Mouse (Mus musculus): ENCODE measurements around the gene Tspan9. TPM values are rescaled to one million over a fixed set of nuclear protein-coding genes. Genes with fewer than 3 reads are reported as not detected.

The Tspan9 gene
- polyA plus RNA-seq, 1 experiment from 2014 or later = 25.8 TPM

DNA sequence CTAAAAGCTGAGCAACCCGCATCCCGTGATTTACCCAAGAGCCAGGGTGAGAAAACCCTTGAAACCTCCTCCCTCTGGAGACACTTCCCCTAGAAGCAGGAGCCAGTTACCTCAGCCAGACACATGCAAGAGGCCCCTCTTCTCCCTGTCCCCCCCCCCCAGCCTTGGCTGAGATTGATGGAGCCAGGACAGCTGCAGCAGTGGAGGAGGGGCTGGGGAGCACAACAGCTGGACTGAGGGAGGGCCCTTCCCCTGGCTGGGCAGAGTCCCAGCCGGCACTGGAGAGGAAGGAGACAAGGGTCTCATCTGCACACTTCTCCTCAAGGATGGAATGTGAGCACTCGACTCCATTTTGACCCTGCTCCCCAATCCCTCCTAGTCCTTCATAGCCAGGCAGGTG is 64.9 kb downstream of the Tspan9 start:
- H3K9me3 ChIP-seq (replicated peaks; ENCODE audit: control insufficient read depth, low read length) = no peaks in the 10 kb centered on the region
- H3K4me3 ChIP-seq (ENCODE audit: low read depth, low read length) = no peak overlapping the region
- no peak for ATAC-seq (ENCODE audit: low read depth)
- WGBS (ENCODE audit: insufficient replicate concordance) = 48% methylated on average over 4 of the region's 4 CpGs
- no peaks in the 10 kb centered on the region for H3K36me3 ChIP-seq (ENCODE audit: control insufficient read depth, insufficient read depth)
- no peak overlapping the region for H3K27ac ChIP-seq (ENCODE audit: low read length)
- H3K4me1 ChIP-seq (ENCODE audit: control insufficient read depth, low read depth, low read length) = no peaks in the 10 kb centered on the region
- H3K9ac ChIP-seq (ENCODE audit: low read depth, low read length) = no peak overlapping the region
- no peak overlapping the region for H3K4me2 ChIP-seq (ENCODE audit: low read depth, low read length)
- H3K27me3 ChIP-seq (ENCODE audit: control insufficient read depth, insufficient read depth, low read depth, low read length) = no peaks in the 10 kb centered on the region

GRCm38 (mm10) chr6:128076104-128077020 is 67.0 kb downstream of the Tspan9 start:
- H3K36me3 ChIP-seq (ENCODE audit: control insufficient read depth, insufficient read depth) = no peaks in the 10 kb centered on the region
- no peak overlapping the region for H3K4me3 ChIP-seq (ENCODE audit: low read depth, low read length)
- H3K4me2 ChIP-seq (ENCODE audit: low read depth, low read length) = no peak overlapping the region
- ATAC-seq (ENCODE audit: low read depth) = no peak
- no peaks in the 10 kb centered on the region for H3K9me3 ChIP-seq (replicated peaks; ENCODE audit: control insufficient read depth, low read length)
- 65% methylated on average over 21 of the region's 21 CpGs for WGBS (ENCODE audit: insufficient replicate concordance)
- H3K9ac ChIP-seq (ENCODE audit: low read depth, low read length) = no peak overlapping the region
- no peaks in the 10 kb centered on the region for H3K27me3 ChIP-seq (ENCODE audit: control insufficient read depth, insufficient read depth, low read depth, low read length)
- no peak overlapping the region for H3K27ac ChIP-seq (ENCODE audit: low read length)
- H3K4me1 ChIP-seq (ENCODE audit: control insufficient read depth, low read depth, low read length) = no peaks in the 10 kb centered on the region

GRCm38 (mm10) chr6:128075453-128076003 is 67.9 kb downstream of the Tspan9 start:
- Histone ChIP-seq H3K36me3 (ENCODE audit: control insufficient read depth, insufficient read depth) (no peaks in the 10 kb centered on the region), H3K9me3 (replicated peaks; ENCODE audit: control insufficient read depth, low read length) (no peaks in the 10 kb centered on the region), H3K4me2 (ENCODE audit: low read depth, low read length) (no peak overlapping the region), H3K27ac (ENCODE audit: low read length) (no peak overlapping the region), H3K9ac (ENCODE audit: low read depth, low read length) (no peak overlapping the region), H3K4me1 (ENCODE audit: control insufficient read depth, low read depth, low read length) (no peaks in the 10 kb centered on the region), H3K4me3 (ENCODE audit: low read depth, low read length) (no peak overlapping the region), H3K27me3 (ENCODE audit: control insufficient read depth, insufficient read depth, low read depth, low read length) (no peaks in the 10 kb centered on the region)
- no peak for ATAC-seq (ENCODE audit: low read depth)
- 56% methylated on average over 5 of the region's 5 CpGs for WGBS (ENCODE audit: insufficient replicate concordance)

DNA sequence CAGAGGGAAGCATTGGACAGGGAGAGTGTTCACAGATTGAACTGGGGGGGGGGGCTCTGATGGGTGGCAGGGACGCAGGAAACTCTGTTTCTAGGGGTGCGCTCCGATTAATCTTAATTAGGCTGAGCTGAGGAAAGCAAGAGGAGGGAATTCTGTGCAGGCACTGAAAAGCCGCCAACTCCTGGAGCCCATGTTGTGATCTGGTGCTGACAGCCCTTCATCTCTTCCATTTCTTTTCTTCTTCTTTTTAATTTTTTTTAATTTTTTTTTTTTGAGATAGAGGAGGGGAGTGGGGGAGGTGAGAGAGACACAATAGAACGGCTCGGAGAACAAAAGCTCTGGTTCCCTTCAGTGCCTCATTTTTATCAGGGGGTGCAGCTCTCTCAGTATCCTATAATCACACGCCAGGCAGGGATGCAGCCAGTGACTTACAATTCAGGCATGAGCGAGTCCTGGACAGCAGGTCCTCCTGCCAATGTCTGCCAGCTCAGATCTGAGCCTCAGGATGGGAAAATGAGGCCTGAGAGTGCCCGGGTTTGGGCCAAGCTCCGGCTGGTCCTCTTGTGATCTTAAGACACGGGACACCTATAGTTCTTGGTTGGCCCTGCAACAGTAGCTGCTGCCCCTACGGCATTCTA is 72.4 kb downstream of the Tspan9 start:
- Histone ChIP-seq H3K27ac (ENCODE audit: low read length) (no peak overlapping the region), H3K4me3 (ENCODE audit: low read depth, low read length) (no peak overlapping the region), H3K4me2 (ENCODE audit: low read depth, low read length) (no peak overlapping the region), H3K4me1 (ENCODE audit: control insufficient read depth, low read depth, low read length) (peaks cover 2% of the 10 kb centered on the region), H3K36me3 (ENCODE audit: control insufficient read depth, insufficient read depth) (no peaks in the 10 kb centered on the region), H3K27me3 (ENCODE audit: control insufficient read depth, insufficient read depth, low read depth, low read length) (no peaks in the 10 kb centered on the region), H3K9me3 (replicated peaks; ENCODE audit: control insufficient read depth, low read length) (no peaks in the 10 kb centered on the region), H3K9ac (ENCODE audit: low read depth, low read length) (no peak overlapping the region)
- 69% methylated on average over 12 of the region's 12 CpGs for WGBS (ENCODE audit: insufficient replicate concordance)
- no peak for ATAC-seq (ENCODE audit: low read depth)

- Histone ChIP-seq H3K4me2 (ENCODE audit: low read depth, low read length) (no peak overlapping the region), H3K36me3 (ENCODE audit: control insufficient read depth, insufficient read depth) (no peaks in the 10 kb centered on the region), H3K27me3 (ENCODE audit: control insufficient read depth, insufficient read depth, low read depth, low read length) (no peaks in the 10 kb centered on the region), H3K4me3 (ENCODE audit: low read depth, low read length) (no peak overlapping the region), H3K9me3 (replicated peaks; ENCODE audit: control insufficient read depth, low read length) (no peaks in the 10 kb centered on the region), H3K27ac (ENCODE audit: low read length) (no peak overlapping the region), H3K4me1 (ENCODE audit: control insufficient read depth, low read depth, low read length) (peaks cover 7% of the 10 kb centered on the region), H3K9ac (ENCODE audit: low read depth, low read length) (no peak overlapping the region)
- 70% methylated on average over 19 of the region's 19 CpGs for WGBS (ENCODE audit: insufficient replicate concordance)
- ATAC-seq (ENCODE audit: low read depth) = no peak
Measured at GRCm38 (mm10) chr6:128070072-128070872, 73.1 kb downstream of the Tspan9 start.

DNA sequence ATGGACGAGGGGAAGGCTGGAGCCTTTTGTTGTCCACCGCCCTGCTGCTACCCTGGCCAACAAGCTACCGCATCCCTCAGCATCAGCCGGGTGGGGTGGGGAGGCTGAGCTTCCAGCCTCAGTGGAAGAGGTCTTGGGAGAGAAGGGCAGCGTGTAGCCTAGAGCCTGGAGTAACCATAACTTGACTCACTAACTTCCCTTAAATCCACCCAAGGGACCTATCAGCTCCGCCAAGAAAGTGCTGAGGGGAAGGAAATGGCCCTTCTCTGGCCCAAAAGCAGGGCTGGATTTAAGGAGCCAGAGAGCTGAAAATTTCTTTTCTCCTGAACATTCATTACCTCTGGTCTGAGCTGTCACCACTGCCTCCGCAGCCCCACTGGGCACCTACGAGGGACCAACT is 75.2 kb downstream of the Tspan9 start:
- 73% methylated on average over 8 of the region's 8 CpGs for WGBS (ENCODE audit: insufficient replicate concordance)
- H3K4me1 ChIP-seq (ENCODE audit: control insufficient read depth, low read depth, low read length) = peaks cover 7% of the 10 kb centered on the region
- no peak for ATAC-seq (ENCODE audit: low read depth)
- H3K4me3 ChIP-seq (ENCODE audit: low read depth, low read length) = no peak overlapping the region
- H3K27me3 ChIP-seq (ENCODE audit: control insufficient read depth, insufficient read depth, low read depth, low read length) = no peaks in the 10 kb centered on the region
- no peaks in the 10 kb centered on the region for H3K9me3 ChIP-seq (replicated peaks; ENCODE audit: control insufficient read depth, low read length)
- no peak overlapping the region for H3K27ac ChIP-seq (ENCODE audit: low read length)
- H3K4me2 ChIP-seq (ENCODE audit: low read depth, low read length) = no peak overlapping the region
- no peak overlapping the region for H3K9ac ChIP-seq (ENCODE audit: low read depth, low read length)
- no peaks in the 10 kb centered on the region for H3K36me3 ChIP-seq (ENCODE audit: control insufficient read depth, insufficient read depth)

GRCm38 (mm10) chr6:128065982-128066381 is 77.4 kb downstream of the Tspan9 start:
- no peak overlapping the region for H3K27ac ChIP-seq (ENCODE audit: low read length)
- no peak overlapping the region for H3K4me2 ChIP-seq (ENCODE audit: low read depth, low read length)
- H3K4me3 ChIP-seq (ENCODE audit: low read depth, low read length) = no peak overlapping the region
- H3K9me3 ChIP-seq (replicated peaks; ENCODE audit: control insufficient read depth, low read length) = no peaks in the 10 kb centered on the region
- H3K4me1 ChIP-seq (ENCODE audit: control insufficient read depth, low read depth, low read length) = peaks cover 7% of the 10 kb centered on the region
- no peak overlapping the region for H3K9ac ChIP-seq (ENCODE audit: low read depth, low read length)
- H3K27me3 ChIP-seq (ENCODE audit: control insufficient read depth, insufficient read depth, low read depth, low read length) = no peaks in the 10 kb centered on the region
- ATAC-seq (ENCODE audit: low read depth) = peak; percentile 39; the same call in 1 of the 2 replicates
- 22% methylated on average over 7 of the region's 7 CpGs for WGBS (ENCODE audit: insufficient replicate concordance)
- no peaks in the 10 kb centered on the region for H3K36me3 ChIP-seq (ENCODE audit: control insufficient read depth, insufficient read depth)

GRCm38 (mm10) chr6:128063501-128063900 is 79.9 kb downstream of the Tspan9 start:
- H3K4me1 ChIP-seq (ENCODE audit: control insufficient read depth, low read depth, low read length) = peaks cover 7% of the 10 kb centered on the region
- WGBS (ENCODE audit: insufficient replicate concordance) = 81% methylated on average over 1 of the region's 1 CpGs
- H3K27me3 ChIP-seq (ENCODE audit: control insufficient read depth, insufficient read depth, low read depth, low read length) = no peaks in the 10 kb centered on the region
- H3K36me3 ChIP-seq (ENCODE audit: control insufficient read depth, insufficient read depth) = no peaks in the 10 kb centered on the region
- H3K4me2 ChIP-seq (ENCODE audit: low read depth, low read length) = no peak overlapping the region
- no peak for ATAC-seq (ENCODE audit: low read depth)
- no peak overlapping the region for H3K4me3 ChIP-seq (ENCODE audit: low read depth, low read length)
- H3K27ac ChIP-seq (ENCODE audit: low read length) = no peak overlapping the region
- H3K9ac ChIP-seq (ENCODE audit: low read depth, low read length) = no peak overlapping the region
- H3K9me3 ChIP-seq (replicated peaks; ENCODE audit: control insufficient read depth, low read length) = no peaks in the 10 kb centered on the region

Measured in liver, embryonic 16.5 days (tissue).